Mouse (Mus musculus): ENCODE measurements around the gene Timm13. TPM values are rescaled to one million over a fixed set of nuclear protein-coding genes. Genes with fewer than 3 reads are reported as not detected.

The Timm13 gene
- total RNA-seq, 2 experiments from 2014 or later = 44.9 to 74.7 TPM

DNA sequence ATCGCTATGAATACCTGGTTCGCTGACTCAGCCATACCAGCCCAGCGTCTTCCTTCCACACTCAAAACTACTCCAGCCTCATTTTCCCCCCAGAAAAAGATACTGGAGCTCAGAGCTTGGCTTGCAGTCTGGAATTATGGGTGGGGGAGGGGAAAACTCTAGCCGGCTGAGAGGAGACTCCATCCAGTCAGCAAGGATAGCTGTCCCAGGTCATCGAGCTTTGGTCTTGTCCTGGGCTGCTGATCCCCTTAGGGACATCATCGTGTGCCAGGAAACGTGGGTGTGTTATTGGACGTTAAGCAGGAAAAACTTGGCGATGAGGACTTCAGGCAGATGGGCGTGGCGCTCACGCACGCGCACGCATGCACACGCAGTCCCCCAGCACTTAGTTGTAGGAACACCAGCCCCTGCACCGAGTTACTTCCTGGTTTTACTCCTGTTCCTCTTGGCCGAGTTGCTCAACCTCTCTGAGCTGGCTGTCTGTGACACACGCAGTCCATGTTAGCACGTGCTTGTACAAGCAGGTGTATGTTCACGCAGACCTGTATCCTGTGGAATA, 32.7 kb upstream of the Timm13 start:
- peak; percentile 54 for ATAC-seq (ENCODE audit: poor library complexity, severe bottlenecking)

DNA sequence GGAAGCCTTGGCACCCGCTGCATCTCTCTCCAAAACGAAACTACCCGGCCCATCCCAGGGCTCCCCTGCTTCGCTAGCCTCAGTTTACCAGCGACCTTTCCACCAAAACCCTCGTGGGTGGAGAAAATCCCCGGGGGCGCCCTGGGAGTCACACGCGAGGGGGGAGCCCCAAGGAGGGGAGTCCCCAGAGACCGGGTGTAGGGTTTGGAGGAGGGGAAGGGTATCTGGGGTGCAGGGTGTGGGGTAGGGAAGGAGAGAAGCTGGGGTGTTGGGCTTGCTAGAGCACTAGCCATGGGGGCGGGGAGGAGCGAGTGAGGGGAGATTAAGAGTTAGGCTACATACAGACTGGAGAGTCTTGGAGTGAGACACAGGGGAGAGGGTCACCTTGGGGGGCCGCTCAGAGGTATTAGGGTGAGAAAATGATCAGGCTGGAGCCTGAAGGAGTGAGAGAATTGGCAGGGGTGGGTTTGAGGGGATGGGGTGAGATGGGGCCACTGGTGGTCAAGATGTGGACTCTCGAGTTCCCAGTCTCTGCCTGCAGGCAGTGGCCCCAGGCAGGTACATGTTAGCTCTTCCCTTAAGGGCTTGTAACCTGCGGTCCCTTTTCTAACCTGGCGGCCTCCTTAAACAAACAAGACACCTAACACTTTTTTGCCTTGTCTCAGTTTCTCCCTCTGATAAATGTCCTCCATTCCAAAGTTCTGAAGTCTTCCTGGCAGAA, 32.1 kb upstream of the Timm13 start:
- ATAC-seq (ENCODE audit: poor library complexity, severe bottlenecking) = no peak

- ATAC-seq (ENCODE audit: poor library complexity, severe bottlenecking) = no peak
Measured at GRCm38 (mm10) chr10:80932206-80932605, 31.4 kb upstream of the Timm13 start.

DNA sequence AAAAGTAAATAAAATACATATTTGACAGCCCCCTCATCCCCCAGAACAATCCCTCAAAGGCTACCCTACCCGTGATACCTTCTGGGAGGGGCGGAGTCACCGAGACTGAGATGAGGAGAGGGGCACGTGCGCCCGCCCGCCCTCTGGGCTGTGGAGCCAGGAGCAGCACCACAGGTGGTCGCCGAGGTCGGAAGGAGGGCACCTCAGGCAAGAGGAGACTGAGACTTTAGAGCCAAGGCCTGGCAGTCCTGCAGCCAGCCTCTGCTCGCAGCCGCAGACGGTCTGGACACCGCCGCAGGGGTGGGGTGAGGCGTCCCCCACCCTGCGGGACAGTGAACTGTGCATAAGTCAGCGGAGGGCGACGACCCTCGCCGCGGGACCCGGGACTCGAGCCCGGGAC, 30.9 kb upstream of the Timm13 start:
- no peak for ATAC-seq (ENCODE audit: poor library complexity, severe bottlenecking)

GRCm38 (mm10) chr10:80931153-80931671, 30.4 kb upstream of the Timm13 start:
- no peak for ATAC-seq (ENCODE audit: poor library complexity, severe bottlenecking)

- no peak for ATAC-seq (ENCODE audit: poor library complexity, severe bottlenecking)
Measured at GRCm38 (mm10) chr10:80930361-80931152, 29.8 kb upstream of the Timm13 start.

DNA sequence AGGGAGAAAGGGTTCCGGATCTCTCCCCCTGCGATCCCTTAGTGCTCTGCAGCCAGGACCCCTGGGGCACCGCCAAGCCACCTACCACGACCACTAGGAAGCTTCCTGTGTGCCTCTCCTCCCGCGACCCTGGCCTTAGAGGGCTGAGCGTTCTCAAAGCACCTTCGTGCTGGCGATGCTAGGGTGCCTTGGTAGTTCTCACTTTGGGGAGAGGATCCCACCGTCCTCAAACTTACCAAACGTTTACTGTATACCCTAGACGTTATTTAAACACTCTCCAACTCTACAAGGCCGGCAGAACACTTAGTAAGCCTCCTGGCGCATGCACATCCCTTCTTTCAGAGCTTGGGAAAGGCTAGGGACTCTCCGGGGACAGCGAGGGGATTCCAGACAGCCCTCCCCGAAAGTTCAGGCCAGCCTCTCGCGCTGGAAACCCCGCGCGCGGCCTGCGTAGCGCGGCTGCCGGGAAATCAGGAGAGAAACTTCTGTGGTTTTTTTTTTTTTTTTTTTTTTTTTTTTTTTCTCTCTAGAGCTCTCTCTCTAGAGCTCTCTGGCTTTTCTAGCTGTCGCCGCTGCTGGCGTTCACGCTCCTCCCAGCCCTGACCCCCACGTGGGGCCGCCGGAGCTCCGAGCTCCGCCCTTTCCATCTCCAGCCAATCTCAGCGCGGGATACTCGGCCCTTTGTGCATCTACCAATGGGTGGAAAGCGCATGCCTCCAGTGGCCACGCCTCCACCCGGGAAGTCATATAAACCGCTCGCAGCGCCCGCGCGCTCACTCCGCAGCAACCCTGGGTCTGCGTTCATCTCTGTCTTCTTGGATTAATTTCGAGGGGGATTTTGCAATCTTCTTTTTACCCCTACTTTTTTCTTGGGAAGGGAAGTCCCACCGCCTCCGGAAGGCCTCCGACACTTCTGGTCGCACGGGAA, 28.8 kb upstream of the Timm13 start, which contains the start of gene Gadd45b:
Gene Gadd45b, plus strand, starts transcription at position 775 of the 928 bp plus-strand sequence.
- peak; percentile 81 for ATAC-seq (ENCODE audit: poor library complexity, severe bottlenecking)

- peak; percentile 58 for ATAC-seq (ENCODE audit: poor library complexity, severe bottlenecking)
Measured at GRCm38 (mm10) chr10:80928586-80929298, 28.0 kb upstream of the Timm13 start.

DNA sequence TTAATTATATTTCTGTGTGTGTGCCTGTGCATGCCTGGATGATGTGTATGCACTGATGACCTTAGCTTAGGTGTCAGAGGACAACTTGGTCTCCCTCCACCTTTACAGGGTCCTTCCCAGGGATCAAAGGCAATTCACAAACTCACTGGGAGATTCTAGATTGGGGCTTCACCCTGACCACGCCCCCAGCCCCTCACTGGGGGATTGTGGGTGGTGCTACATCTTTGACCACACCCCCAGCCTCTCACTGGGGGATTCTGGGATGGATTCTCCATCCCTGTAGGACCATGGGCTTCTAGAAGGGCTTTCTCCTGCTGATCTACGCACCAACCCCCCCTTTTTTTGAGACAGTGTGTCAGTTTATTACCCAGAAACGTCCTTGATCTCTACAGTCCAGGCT, 24.7 kb upstream of the Timm13 start:
- no peak for ATAC-seq (ENCODE audit: poor library complexity, severe bottlenecking)

GRCm38 (mm10) chr10:80921923-80922322, 21.2 kb upstream of the Timm13 start:
- peak; percentile 72 for ATAC-seq (ENCODE audit: poor library complexity, severe bottlenecking)

DNA sequence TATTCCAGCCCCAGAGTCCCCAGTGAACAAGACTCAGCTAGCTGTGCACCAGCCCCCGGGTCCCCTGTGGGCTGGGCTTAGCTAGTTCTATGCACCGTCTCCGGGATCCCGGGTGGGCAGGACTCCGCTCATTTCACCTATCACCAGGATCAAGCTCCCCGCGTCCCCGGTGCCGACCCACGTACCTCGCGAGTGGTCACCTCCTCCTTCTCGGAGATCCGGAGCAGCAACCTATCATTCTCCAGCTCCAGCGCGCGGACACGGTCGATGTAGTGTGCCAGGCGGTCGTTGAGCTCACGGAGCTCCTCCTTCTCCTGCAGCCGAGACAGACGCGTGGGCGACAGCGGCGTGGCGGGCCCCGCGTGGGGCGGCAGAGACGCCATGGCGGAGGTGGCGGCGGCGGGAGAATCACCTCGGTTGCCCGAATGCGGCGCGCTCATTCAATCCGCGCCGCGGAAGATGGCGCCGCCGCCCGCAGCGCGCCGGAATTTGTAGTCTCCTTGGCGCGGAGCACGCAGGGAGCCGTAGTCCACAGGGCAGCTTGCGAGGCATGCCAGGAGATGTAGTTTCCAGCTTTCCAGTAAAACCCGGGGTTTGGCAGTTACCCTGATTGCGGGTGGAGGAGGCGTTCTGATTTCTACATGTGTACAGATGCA, 17.1 kb upstream of the Timm13 start, which contains the start of gene Lmnb2:
Gene Lmnb2, minus strand, starts transcription at position 467 of the 656 bp plus-strand sequence.
- ATAC-seq (ENCODE audit: poor library complexity, severe bottlenecking) = peak; percentile 64

GRCm38 (mm10) chr10:80917336-80917778, 16.6 kb upstream of the Timm13 start:
- ATAC-seq (ENCODE audit: poor library complexity, severe bottlenecking) = 0 out of 2 replicates have a peak, but pooled peaks have one; percentile 9

GRCm38 (mm10) chr10:80915736-80916135, 15.0 kb upstream of the Timm13 start:
- ATAC-seq (ENCODE audit: poor library complexity, severe bottlenecking) = no peak

DNA sequence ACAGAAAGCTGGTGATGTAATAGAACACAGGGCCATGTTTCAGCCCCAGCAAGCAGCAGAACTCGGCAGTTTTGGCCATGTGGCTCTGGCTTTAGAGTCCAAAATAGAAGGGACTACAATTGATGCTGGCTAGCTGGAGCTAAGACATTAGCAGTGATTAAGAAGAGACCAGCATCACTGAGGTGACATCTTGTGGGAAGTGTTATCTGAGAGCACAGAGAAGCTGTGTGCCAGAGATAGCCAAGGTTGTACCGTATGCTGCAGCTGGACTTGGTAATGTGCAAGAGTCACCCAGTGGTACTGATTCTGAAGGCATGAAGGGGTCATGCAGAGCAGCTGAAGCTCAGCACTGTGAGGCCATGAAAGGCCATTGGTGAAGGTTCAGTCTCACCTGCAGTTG, 14.5 kb upstream of the Timm13 start:
- no peak for ATAC-seq (ENCODE audit: poor library complexity, severe bottlenecking)

GRCm38 (mm10) chr10:80914253-80914656, 13.5 kb upstream of the Timm13 start:
- peak; percentile 83 for ATAC-seq (ENCODE audit: poor library complexity, severe bottlenecking)

DNA sequence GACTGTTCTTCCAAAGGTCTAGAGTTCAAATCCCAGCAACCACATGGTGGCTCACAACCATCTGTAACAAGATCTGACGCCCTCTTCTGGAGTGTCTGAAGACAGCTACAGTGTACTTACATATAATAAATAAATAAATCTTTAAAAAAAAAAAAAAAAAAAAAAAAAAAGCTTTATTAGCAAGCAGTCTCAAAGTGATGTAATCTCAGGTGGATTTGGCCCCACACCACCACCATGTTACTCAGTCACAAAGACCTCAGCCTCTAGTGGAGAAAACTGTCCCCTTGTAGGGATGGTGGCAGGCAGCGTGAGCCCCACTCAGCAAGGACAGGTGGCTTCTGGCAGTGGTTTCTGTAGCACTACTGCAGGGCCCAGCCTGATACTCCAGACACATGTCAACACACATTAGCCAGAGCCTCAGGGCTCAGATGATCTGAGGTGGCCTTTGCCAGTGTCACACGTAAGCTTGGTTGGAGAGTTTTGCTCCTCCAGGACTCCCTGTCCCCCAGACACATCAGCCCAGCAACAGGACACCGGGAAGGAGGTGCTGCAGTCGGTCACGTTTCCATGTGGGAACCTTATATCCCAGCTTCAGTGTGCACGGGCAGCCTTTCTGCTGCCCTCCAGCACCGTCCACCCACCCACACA, 12.7 kb upstream of the Timm13 start:
- no peak for ATAC-seq (ENCODE audit: poor library complexity, severe bottlenecking)

DNA sequence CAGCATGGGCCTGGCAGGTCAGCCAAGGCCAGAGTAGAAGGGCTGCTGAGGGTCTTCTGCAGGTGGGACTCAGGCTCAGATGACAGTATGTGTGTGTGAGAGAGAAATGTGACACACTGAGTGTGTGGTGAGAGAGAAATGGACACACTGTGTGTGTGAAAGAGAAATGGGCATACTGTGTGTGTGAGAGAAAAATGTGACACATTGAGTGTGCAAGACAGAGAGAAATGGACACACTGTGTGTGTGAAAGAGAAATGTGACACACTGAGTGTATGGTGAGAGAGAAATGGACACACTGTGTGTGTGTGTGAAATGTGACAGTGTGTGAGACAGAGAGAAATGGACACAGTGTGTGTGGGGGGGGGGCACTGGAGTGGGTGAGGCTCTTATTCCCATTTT, 11.1 kb upstream of the Timm13 start:
- ATAC-seq (ENCODE audit: poor library complexity, severe bottlenecking) = no peak

DNA sequence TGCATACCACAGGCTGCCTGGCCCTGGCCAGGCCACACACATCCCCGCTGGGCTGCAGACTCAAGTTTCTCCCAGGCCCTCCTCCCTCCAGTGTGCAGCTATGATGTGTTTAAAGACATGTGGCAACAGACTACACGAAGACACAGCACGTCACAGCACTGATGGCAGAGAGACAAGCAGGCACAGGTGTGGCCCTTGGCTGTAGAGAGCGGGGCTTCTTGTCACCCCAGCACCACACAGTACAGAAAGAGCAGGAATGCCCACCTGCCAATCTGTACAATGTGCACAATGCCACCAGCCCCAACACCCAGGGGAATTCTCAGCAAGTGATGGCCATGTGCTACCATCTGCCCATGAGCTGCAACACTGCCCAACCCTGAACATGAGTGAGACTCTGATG, 10.6 kb upstream of the Timm13 start:
- no peak for ATAC-seq (ENCODE audit: poor library complexity, severe bottlenecking)
